ENCODE assay signal across 9 mouse cellular contexts in genomic region chr16:77399846-77400275, GRCm38 (mm10).
DNase-seq lines count a peak whose midpoint lies in the region; ATAC-seq lines count a peak whose summit lies in the region.
"Had no signal": no experiment of that assay in that cellular context is flagged by ENCODE, and none has a peak within 500 bp of the region (broad histone marks: within the 10 kb centered on the region; RNA-seq: fewer than 3 reads in every experiment).

No protein-coding gene starts in this region.

- H3K36me3 ChIP-seq in heart, embryonic 15.5 days, result no peaks in the 10 kb centered on the region
- H3K36me3 ChIP-seq in hindbrain, embryonic 12.5 days, result no peaks in the 10 kb centered on the region
- H3K36me3 ChIP-seq in midbrain, embryonic 12.5 days, result no peaks in the 10 kb centered on the region

- WGBS in heart, embryonic 15.5 days, result 16% methylated on average over 10 of the region's 10 CpGs
- 4% methylated on average over 10 of the region's 10 CpGs for WGBS in hindbrain, embryonic 12.5 days
- WGBS in midbrain, embryonic 12.5 days, result 3% methylated on average over 10 of the region's 10 CpGs

- no peaks in the 10 kb centered on the region for H3K9me3 ChIP-seq in heart, embryonic 15.5 days (replicated peaks)
- no peaks in the 10 kb centered on the region for H3K9me3 ChIP-seq in hindbrain, embryonic 12.5 days (replicated peaks)
- H3K9me3 ChIP-seq in midbrain, embryonic 12.5 days, result no peaks in the 10 kb centered on the region

- peak overlapping the region; percentile 40 for H3K9ac ChIP-seq in heart, embryonic 15.5 days
- peak overlapping the region; percentile 54 for H3K9ac ChIP-seq in hindbrain, embryonic 12.5 days
- peak overlapping the region; percentile 53 for H3K9ac ChIP-seq in midbrain, embryonic 12.5 days (replicated peaks)

- DNase-seq in heart, adult 11 months, result no peak
- DNase-seq in embryo, embryonic 10 days (ENCODE audit: low spot score), result peak; percentile 45
- DNase-seq in ovary, postnatal 14 days (ENCODE audit: low spot score), result no peak
- DNase-seq in spleen, adult 12 weeks (ENCODE audit: low spot score), result no peak

- H3K4me2 ChIP-seq in heart, embryonic 15.5 days, result peak overlapping the region; percentile 59
- peak overlapping the region; percentile 51 for H3K4me2 ChIP-seq in hindbrain, embryonic 12.5 days (replicated peaks)
- peak overlapping the region; percentile 66 for H3K4me2 ChIP-seq in midbrain, embryonic 12.5 days (replicated peaks)

- H3K27ac ChIP-seq in heart, embryonic 15.5 days, result peak overlapping the region; percentile 32
- H3K27ac ChIP-seq in hindbrain, embryonic 12.5 days, result peak overlapping the region; percentile 93
- peak overlapping the region; percentile 97 for H3K27ac ChIP-seq in midbrain, embryonic 12.5 days (replicated peaks)
- H3K27ac ChIP-seq: macrophage had no signal

- H3K4me3 ChIP-seq in heart, embryonic 15.5 days, result peak overlapping the region; percentile 47
- H3K4me3 ChIP-seq in hindbrain, embryonic 12.5 days, result peak overlapping the region; percentile 26
- H3K4me3 ChIP-seq in midbrain, embryonic 12.5 days, result peak overlapping the region; percentile 35

- ATAC-seq in heart, embryonic 15.5 days (replicated peaks; ENCODE audit: insufficient number of reproducible peaks, insufficient read depth, low FRiP score, low read depth), result no peak
- ATAC-seq in hindbrain, embryonic 12.5 days (ENCODE audit: low FRiP score), result peak; percentile 46
- peak; percentile 31 for ATAC-seq in midbrain, embryonic 12.5 days (ENCODE audit: low FRiP score, low read depth)
- ATAC-seq in erythroid progenitor cell, adult 5-6 weeks (replicated peaks; ENCODE audit: low FRiP score, poor library complexity, severe bottlenecking), result no peak

- H3K27me3 ChIP-seq in heart, embryonic 15.5 days, result no peaks in the 10 kb centered on the region
- H3K27me3 ChIP-seq in hindbrain, embryonic 12.5 days, result no peaks in the 10 kb centered on the region
- H3K27me3 ChIP-seq in midbrain, embryonic 12.5 days, result no peaks in the 10 kb centered on the region

- peaks cover 13% of the 10 kb centered on the region for H3K4me1 ChIP-seq in heart, embryonic 15.5 days (replicated peaks)
- H3K4me1 ChIP-seq in hindbrain, embryonic 12.5 days, result peaks cover 50% of the 10 kb centered on the region
- H3K4me1 ChIP-seq in midbrain, embryonic 12.5 days, result peaks cover 60% of the 10 kb centered on the region

Comparison
In these comparisons a context has a peak if more than half of its experiments do, and no peak if none do; other contexts are left out.
1. ATAC-seq: peak in hindbrain, embryonic 12.5 days (single experiment) and midbrain, embryonic 12.5 days (single experiment); none in heart, embryonic 15.5 days (single experiment) and erythroid progenitor cell, adult 5-6 weeks (single experiment).
2. H3K27ac ChIP-seq: peak in every context shown above with its lines; median percentile 97 in midbrain, embryonic 12.5 days; 93 in hindbrain, embryonic 12.5 days; 32 in heart, embryonic 15.5 days.
3. Peak in every context shown above with its lines, with median percentiles within 50 percentile points of each other: H3K4me2 ChIP-seq, H3K4me3 ChIP-seq and H3K9ac ChIP-seq.